Mouse (Mus musculus): ENCODE results near the gene Cyp26c1. TPM values are rescaled to one million over a fixed set of nuclear protein-coding genes. Genes with fewer than 3 reads are reported as not detected.
A peak's percentile ranks its signal among the peaks of the same experiment; 100 is the strongest.

Gene Cyp26c1
- polyA plus RNA-seq, 1 experiment from 2014 or later, result not detected

DNA sequence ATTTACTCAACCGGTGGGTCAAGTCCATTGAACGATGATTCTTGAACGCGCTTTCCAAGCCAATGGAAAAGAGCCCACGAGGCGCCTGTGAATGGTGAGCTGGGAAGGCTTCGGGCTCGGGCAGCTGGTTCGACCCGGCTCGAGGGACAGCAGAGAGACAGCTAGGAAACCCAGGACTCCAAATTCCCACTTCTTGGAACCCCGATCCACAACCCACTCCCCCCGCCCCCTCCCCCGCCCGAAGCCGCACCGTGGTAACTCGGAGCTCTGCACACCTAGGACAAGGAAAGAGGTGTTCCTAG is 11.9 kb downstream of the Cyp26c1 start:
- Histone ChIP-seq H3K4me2 (ENCODE audit: low read depth, low read length) (peak overlapping the region; percentile 66), H3K9ac (replicated peaks) (no peak overlapping the region), H3K9me3 (ENCODE audit: low read length) (no peaks in the 10 kb centered on the region), H3K4me3 (ENCODE audit: low read depth, low read length) (peak overlapping the region; percentile 40), H3K36me3 (replicated peaks; ENCODE audit: insufficient read depth, low read length) (no peaks in the 10 kb centered on the region), H3K27me3 (ENCODE audit: insufficient read depth, low read length) (peaks cover 83% of the 10 kb centered on the region), H3K4me1 (ENCODE audit: insufficient read depth) (peaks cover 21% of the 10 kb centered on the region), H3K27ac (ENCODE audit: low read depth) (no peak overlapping the region)
- no peak for DNase-seq
- TF ChIP-seq EP300 (IDR thresholded peaks at IDR 0.05; ENCODE audit: low read depth) (no peak), CTCF (IDR thresholded peaks at IDR 0.05; ENCODE audit: low read depth) (no peak)
- WGBS (ENCODE audit: insufficient replicate concordance), result 1% methylated on average over 18 of the region's 18 CpGs
- ATAC-seq, result no peak

DNA sequence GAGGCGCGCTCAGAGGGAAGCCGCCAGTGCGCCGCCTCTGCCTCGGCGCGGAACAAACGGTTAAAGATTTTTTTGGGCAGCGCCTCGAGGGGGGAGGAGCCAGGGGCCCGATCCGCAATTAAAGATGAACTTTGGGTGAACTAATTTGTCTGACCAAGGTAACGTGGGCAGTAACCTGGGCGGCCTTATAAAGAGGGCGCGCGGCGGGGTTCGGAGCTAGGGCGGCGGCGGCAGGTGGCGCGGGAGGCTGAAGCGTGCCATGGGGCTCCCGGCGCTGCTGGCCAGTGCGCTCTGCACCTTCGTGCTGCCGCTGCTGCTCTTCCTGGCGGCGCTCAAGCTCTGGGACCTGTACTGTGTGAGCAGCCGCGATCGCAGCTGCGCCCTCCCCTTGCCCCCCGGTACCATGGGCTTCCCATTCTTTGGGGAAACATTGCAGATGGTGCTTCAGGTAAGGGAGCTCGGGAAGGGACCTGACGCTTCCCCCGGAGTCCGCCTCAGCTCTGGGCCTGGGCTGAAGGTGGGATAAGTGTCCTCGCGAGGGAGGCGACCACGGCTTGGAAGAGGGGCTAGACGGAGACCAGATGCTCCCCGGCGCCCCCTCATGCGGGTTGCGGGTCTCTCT is 12.4 kb downstream of the Cyp26c1 start, which contains the start of gene Cyp26a1:
Gene Cyp26a1, plus strand, starts transcription at position 148 of the 622 bp plus-strand sequence.
- Histone ChIP-seq H3K4me1 (ENCODE audit: insufficient read depth) (peaks cover 18% of the 10 kb centered on the region), H3K4me3 (ENCODE audit: low read depth, low read length) (peak within 1 kb of the TSS; percentile 40), H3K9me3 (ENCODE audit: low read length) (no peaks in the 10 kb centered on the region), H3K27me3 (ENCODE audit: insufficient read depth, low read length) (peaks cover 78% of the 10 kb centered on the region), H3K4me2 (ENCODE audit: low read depth, low read length) (peak within 1 kb of the TSS; percentile 66), H3K9ac (replicated peaks) (no peak within 1 kb of the TSS), H3K27ac (ENCODE audit: low read depth) (no peak within 1 kb of the TSS), H3K36me3 (replicated peaks; ENCODE audit: insufficient read depth, low read length) (no peaks in the 10 kb centered on the region)
- no peak for ATAC-seq
- TF ChIP-seq EP300 (IDR thresholded peaks at IDR 0.05; ENCODE audit: low read depth), result no peak
- TF ChIP-seq CTCF (IDR thresholded peaks at IDR 0.05; ENCODE audit: low read depth), result no peak
- peak; percentile 36 for DNase-seq
- WGBS (ENCODE audit: insufficient replicate concordance), result 2% methylated on average over 46 of the region's 51 CpGs

GRCm38 (mm10) chr19:37698273-37699160 is 13.1 kb downstream of the Cyp26c1 start:
- Histone ChIP-seq H3K4me3 (ENCODE audit: low read depth, low read length) (peak overlapping the region; percentile 40), H3K4me1 (ENCODE audit: insufficient read depth) (peaks cover 19% of the 10 kb centered on the region), H3K27ac (ENCODE audit: low read depth) (no peak overlapping the region), H3K9me3 (ENCODE audit: low read length) (no peaks in the 10 kb centered on the region), H3K9ac (replicated peaks) (no peak overlapping the region), H3K27me3 (ENCODE audit: insufficient read depth, low read length) (peaks cover 70% of the 10 kb centered on the region), H3K4me2 (ENCODE audit: low read depth, low read length) (peak overlapping the region; percentile 66), H3K36me3 (replicated peaks; ENCODE audit: insufficient read depth, low read length) (no peaks in the 10 kb centered on the region)
- 2% methylated on average over 63 of the region's 63 CpGs for WGBS (ENCODE audit: insufficient replicate concordance)
- DNase-seq, result peak; percentile 34
- no peak for TF ChIP-seq CTCF (IDR thresholded peaks at IDR 0.05; ENCODE audit: low read depth)
- no peak for TF ChIP-seq EP300 (IDR thresholded peaks at IDR 0.05; ENCODE audit: low read depth)
- no peak for ATAC-seq

DNA sequence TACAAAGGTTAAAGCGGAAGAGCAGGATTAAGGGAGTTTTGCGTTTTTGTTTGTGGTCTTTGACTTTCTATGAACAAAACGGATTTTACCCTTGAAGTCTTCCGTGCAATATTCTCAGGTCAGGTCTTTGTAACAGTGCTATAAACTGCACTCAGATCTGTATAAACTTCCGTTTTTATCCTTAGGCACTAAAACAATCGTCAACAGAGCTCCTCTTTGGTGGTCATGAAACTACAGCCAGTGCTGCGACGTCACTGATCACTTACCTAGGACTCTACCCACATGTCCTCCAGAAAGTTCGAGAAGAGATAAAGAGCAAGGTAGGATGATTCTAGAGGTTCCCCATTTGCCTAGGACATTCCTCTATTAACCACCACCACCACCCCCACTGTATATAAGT is 14.3 kb downstream of the Cyp26c1 start:
- Histone ChIP-seq H3K4me3 (ENCODE audit: low read depth, low read length) (no peak overlapping the region), H3K4me1 (ENCODE audit: insufficient read depth) (peaks cover 19% of the 10 kb centered on the region), H3K4me2 (ENCODE audit: low read depth, low read length) (no peak overlapping the region), H3K9ac (replicated peaks) (no peak overlapping the region), H3K36me3 (replicated peaks; ENCODE audit: insufficient read depth, low read length) (no peaks in the 10 kb centered on the region), H3K27me3 (ENCODE audit: insufficient read depth, low read length) (peaks cover 58% of the 10 kb centered on the region), H3K9me3 (ENCODE audit: low read length) (no peaks in the 10 kb centered on the region), H3K27ac (ENCODE audit: low read depth) (no peak overlapping the region)
- no peak for ATAC-seq
- no peak for TF ChIP-seq CTCF (IDR thresholded peaks at IDR 0.05; ENCODE audit: low read depth)
- no peak for DNase-seq
- 27% methylated on average over 9 of the region's 9 CpGs for WGBS (ENCODE audit: insufficient replicate concordance)

DNA sequence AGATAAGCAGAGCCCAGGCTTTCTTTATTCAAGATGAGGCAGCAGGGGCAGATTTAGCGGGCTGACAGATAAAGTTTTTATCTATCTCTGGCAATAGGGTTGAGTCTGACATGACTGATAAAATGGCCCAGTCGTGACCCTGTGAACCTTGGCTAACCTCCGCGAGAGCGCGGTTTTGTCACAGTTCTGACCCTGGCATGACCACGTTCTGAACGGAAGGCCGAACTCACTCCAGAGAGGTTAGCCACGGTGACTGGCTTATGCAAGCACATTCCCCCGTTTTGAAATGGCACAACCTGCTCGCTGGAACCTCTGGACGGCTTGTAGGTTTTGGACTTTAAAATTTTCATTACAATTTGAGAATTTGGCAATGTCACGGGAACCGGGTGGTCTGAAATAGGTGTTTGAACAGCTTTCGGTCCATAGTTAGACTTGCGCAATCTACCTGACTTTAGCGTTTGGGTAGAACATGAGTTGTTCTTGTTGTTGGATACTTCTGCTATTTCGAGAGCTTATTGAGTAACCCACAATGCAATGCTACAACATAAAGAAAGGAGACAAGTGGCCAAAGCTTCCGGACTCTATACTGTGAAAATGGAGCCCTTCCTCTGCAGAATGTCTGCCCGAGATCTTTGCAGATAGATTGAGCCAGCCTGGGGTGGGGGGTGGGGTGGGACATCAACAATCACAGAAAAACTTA is 17.1 kb downstream of the Cyp26c1 start:
- DNase-seq, result peak; percentile 75
- Histone ChIP-seq H3K4me2 (ENCODE audit: low read depth, low read length) (peak overlapping the region; percentile 19; the same call in 1 of the 2 replicates), H3K4me1 (ENCODE audit: insufficient read depth) (peaks cover 9% of the 10 kb centered on the region), H3K27ac (ENCODE audit: low read depth) (peak overlapping the region; percentile 31), H3K27me3 (ENCODE audit: insufficient read depth, low read length) (peaks cover 32% of the 10 kb centered on the region), H3K4me3 (ENCODE audit: low read depth, low read length) (no peak overlapping the region), H3K9me3 (ENCODE audit: low read length) (no peaks in the 10 kb centered on the region), H3K9ac (replicated peaks) (no peak overlapping the region), H3K36me3 (replicated peaks; ENCODE audit: insufficient read depth, low read length) (no peaks in the 10 kb centered on the region)
- WGBS (ENCODE audit: insufficient replicate concordance), result 24% methylated on average over 21 of the region's 21 CpGs
- ATAC-seq, result peak; percentile 93
- TF ChIP-seq EP300 (IDR thresholded peaks at IDR 0.05; ENCODE audit: low read depth), result peak; percentile 68
- no peak for TF ChIP-seq CTCF (IDR thresholded peaks at IDR 0.05; ENCODE audit: low read depth)

Measured in liver, postnatal 0 days (tissue).